Mouse (Mus musculus) heart, embryonic 12.5 days (tissue): ENCODE results near the gene Rhbdf1. TPM values are rescaled to one million over a fixed set of nuclear protein-coding genes. Genes with fewer than 3 reads are reported as not detected.

Experiments used
- polyA plus RNA-seq: library from polyadenylated mRNA; unstranded; fragments of >200 nt; fragmentation: Nextera tagmentation; extraction: Ambion mirVana; gene quantifications from 2 replicates; pipeline ENCODE4 v1.2.1, GENCODE M21; 2016

The Rhbdf1 gene
- polyA plus RNA-seq, 1 experiment from 2014 or later = 42.5 TPM

Other genes with a start within 250 kb of the Rhbdf1 start
- 0.73 and 1.0 TPM in 2 replicates for gene Nsg2, start 221.8 kb downstream of the Rhbdf1 start, polyA plus RNA-seq
- gene Il9r, start 22.0 kb downstream of the Rhbdf1 start, polyA plus RNA-seq = 0.18 TPM in 1 of 2 replicates, not detected in the other
- 44.4 and 45.6 TPM in 2 replicates for gene Snrnp25, start 16.9 kb downstream of the Rhbdf1 start, polyA plus RNA-seq
- gene Mpg, start 4.2 kb upstream of the Rhbdf1 start, polyA plus RNA-seq = 17.8 and 19.1 TPM in 2 replicates
- 38.6 and 42.8 TPM in 2 replicates for gene Nprl3, start 45.4 kb upstream of the Rhbdf1 start, polyA plus RNA-seq
- 5,912 and 6,218 TPM in 2 replicates for gene Hba-x, start 54.1 kb upstream of the Rhbdf1 start, polyA plus RNA-seq
- 11,592 and 12,808 TPM in 2 replicates for gene Hba-a1, start 61.2 kb upstream of the Rhbdf1 start, polyA plus RNA-seq
- 15.7 and 18.1 TPM in 2 replicates for gene Hbq1b, start 64.7 kb upstream of the Rhbdf1 start, polyA plus RNA-seq
- gene Hba-a2, start 74.2 kb upstream of the Rhbdf1 start, polyA plus RNA-seq = 25,253 and 27,825 TPM in 2 replicates
- 2.5 and 2.8 TPM in 2 replicates for gene Hbq1a, start 77.8 kb upstream of the Rhbdf1 start, polyA plus RNA-seq
- 16.5 and 17.6 TPM in 2 replicates for gene Sh3pxd2b, start 125.5 kb upstream of the Rhbdf1 start, polyA plus RNA-seq
- gene Ubtd2, start 233.1 kb upstream of the Rhbdf1 start, polyA plus RNA-seq = 34.8 and 37.0 TPM in 2 replicates